Mouse (Mus musculus): ENCODE data around the gene Ckb. TPM values are rescaled to one million over a fixed set of nuclear protein-coding genes. Genes with fewer than 3 reads are reported as not detected.

Gene Ckb
- polyA plus RNA-seq, 1 experiment from 2014 or later, result 2,635 TPM

DNA sequence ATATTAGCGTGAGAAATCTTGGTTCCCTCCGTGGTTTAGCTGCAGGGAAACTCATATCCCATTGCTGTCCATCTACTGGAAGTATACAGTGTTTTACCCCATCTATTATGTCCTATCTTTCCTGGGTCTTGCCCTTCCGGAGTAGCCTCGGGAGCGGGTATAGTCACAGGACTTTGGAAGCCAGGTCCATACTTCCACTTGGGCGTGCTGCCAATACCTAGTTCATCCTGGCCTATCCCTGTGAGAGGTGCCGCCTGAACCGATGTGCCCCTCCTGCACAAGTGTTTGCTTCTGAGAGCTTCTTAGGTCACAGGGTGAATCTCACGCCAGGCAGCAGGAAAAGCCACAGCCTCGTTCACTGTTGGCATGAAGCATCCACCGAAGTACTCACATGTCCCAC lies 17.3 kb upstream of the Ckb start:
- H3K9ac ChIP-seq (replicated peaks), result no peak overlapping the region
- no peak overlapping the region for H3K27ac ChIP-seq (replicated peaks)
- no peak for ATAC-seq (ENCODE audit: low FRiP score, low read depth)
- 92% methylated on average over 11 of the region's 11 CpGs for WGBS
- H3K4me3 ChIP-seq, result no peak overlapping the region
- peaks cover 68% of the 10 kb centered on the region for H3K4me1 ChIP-seq
- H3K9me3 ChIP-seq, result no peaks in the 10 kb centered on the region
- H3K4me2 ChIP-seq (replicated peaks), result no peak overlapping the region
- H3K27me3 ChIP-seq, result no peaks in the 10 kb centered on the region
- H3K36me3 ChIP-seq, result peaks cover under 1% of the 10 kb centered on the region; the same call in 1 of the 2 replicates

DNA sequence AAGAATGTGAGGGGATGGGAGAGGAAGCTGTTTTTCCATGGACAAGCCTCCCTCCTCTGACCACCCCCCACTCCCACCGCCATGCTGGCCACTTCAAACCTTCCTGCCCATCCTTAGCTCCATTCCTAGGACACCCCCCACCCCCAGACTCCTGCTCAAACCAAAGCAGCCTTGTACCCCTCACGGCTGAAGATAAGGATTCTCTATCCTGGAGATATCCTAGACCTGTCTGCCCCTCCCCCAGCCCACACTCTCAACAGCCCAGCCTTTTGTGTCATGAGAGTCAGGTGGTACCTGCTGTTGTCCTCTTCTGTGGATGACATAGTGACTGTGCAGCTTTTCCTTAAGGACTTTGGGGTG lies 15.9 kb upstream of the Ckb start:
- H3K4me2 ChIP-seq (replicated peaks), result no peak overlapping the region
- no peaks in the 10 kb centered on the region for H3K27me3 ChIP-seq
- H3K4me3 ChIP-seq, result no peak overlapping the region
- H3K9me3 ChIP-seq, result no peaks in the 10 kb centered on the region
- 16% methylated on average over 2 of the region's 2 CpGs for WGBS
- ATAC-seq (ENCODE audit: low FRiP score, low read depth), result 0 out of 2 replicates have a peak, but pooled peaks have one; percentile 4
- peaks cover 54% of the 10 kb centered on the region for H3K4me1 ChIP-seq
- 0 out of 2 replicates have a peak overlapping the region, but pooled peaks have one; percentile 32 for H3K9ac ChIP-seq (replicated peaks)
- H3K27ac ChIP-seq (replicated peaks), result peak overlapping the region; percentile 87
- H3K36me3 ChIP-seq, result peaks cover 13% of the 10 kb centered on the region; the same call in 1 of the 2 replicates

DNA sequence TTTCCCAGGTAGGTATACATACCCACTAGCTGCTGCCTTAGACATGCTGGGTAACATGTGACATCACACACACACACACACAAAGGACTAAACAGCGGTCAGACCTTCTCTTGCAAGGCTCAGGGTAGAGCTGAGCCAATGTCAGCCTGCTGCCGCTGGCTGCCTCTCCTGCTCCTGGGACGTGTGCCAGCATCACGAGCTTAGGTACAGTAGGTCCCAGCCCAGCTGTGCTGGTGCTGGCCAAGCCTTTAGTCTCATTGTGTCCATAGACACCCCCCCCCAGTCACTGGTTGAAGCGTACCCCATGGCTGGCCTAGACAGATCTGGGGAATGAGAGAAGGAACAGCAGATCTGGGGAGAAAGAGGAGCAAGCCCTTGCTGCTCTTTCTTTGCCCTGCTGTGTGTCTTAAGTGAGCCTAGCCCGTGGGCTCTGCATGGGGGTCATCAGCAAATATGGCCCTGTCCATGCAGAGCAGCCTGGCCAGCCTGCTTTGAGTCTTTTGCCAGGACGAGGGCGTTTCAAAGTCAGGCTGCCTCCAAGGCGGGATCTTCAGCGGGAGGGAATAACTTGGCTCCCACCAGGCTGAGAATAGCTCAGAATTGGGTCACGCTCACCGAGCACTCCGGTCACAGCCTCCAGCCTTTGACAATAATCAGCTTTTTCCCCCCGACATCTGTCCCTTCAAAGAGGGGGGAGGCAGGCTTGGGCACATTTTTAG lies 15.4 kb upstream of the Ckb start:
- Histone ChIP-seq H3K9ac (replicated peaks) (0 out of 2 replicates have a peak overlapping the region, but pooled peaks have one; percentile 32), H3K27ac (replicated peaks) (peak overlapping the region; percentile 87), H3K27me3 (no peaks in the 10 kb centered on the region), H3K4me2 (replicated peaks) (0 out of 2 replicates have a peak overlapping the region, but pooled peaks have one; percentile 0), H3K9me3 (no peaks in the 10 kb centered on the region), H3K4me3 (no peak overlapping the region), H3K36me3 (peaks cover 18% of the 10 kb centered on the region), H3K4me1 (peaks cover 49% of the 10 kb centered on the region)
- 24% methylated on average over 14 of the region's 14 CpGs for WGBS
- ATAC-seq (ENCODE audit: low FRiP score, low read depth), result 0 out of 2 replicates have a peak, but pooled peaks have one; percentile 24

DNA sequence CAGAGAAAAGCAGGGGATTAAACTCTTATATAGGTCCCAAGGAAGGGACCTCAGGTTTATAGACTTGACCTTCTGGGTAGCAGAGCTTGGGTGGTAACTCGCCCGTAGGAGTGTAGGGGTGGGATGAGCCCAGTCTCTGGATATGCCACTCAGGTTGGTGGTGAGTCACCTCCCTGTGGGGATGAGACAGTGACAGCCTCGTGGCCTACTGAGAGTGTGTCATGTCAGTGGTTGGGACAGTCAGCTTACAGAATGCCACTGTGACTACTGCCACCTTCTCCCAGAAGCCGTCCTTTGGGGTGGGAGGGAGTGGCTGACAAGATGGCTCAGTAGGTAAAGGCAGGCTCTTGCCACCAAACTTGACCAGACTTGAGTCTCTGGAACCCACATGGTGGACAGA lies 14.3 kb upstream of the Ckb start:
- Histone ChIP-seq H3K27me3 (no peaks in the 10 kb centered on the region), H3K4me3 (no peak overlapping the region), H3K4me2 (replicated peaks) (no peak overlapping the region), H3K9me3 (no peaks in the 10 kb centered on the region), H3K27ac (replicated peaks) (peak overlapping the region; percentile 87), H3K36me3 (peaks cover 28% of the 10 kb centered on the region), H3K9ac (replicated peaks) (no peak overlapping the region), H3K4me1 (peaks cover 38% of the 10 kb centered on the region)
- 90% methylated on average over 4 of the region's 4 CpGs for WGBS
- no peak for ATAC-seq (ENCODE audit: low FRiP score, low read depth)

DNA sequence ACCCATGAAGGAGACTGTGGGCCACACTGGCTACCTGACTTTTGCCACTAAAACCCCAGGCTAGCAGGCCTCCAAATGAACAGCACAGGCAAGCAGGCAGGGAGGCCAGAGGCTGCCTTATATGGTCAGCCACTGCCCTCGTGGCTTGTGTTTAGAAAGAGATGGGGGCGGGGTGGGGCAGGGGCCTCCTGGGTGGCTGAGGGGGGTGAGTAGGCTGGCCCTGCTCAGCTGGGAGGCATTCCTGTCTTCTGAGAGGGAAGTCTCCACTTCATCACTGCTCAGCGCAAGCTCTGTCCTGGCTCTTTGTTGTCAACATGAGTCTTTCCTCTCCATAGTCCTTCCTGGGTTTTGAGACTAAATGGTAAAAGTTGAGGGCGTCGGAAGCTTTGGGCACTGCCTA lies 10.7 kb upstream of the Ckb start:
- ATAC-seq (ENCODE audit: low FRiP score, low read depth), result no peak
- Histone ChIP-seq H3K36me3 (peaks cover 37% of the 10 kb centered on the region), H3K4me3 (no peak overlapping the region), H3K9me3 (no peaks in the 10 kb centered on the region), H3K9ac (replicated peaks) (no peak overlapping the region; the same call in 1 of the 2 replicates), H3K27ac (replicated peaks) (no peak overlapping the region), H3K4me1 (peaks cover 28% of the 10 kb centered on the region), H3K4me2 (replicated peaks) (no peak overlapping the region), H3K27me3 (no peaks in the 10 kb centered on the region)
- 68% methylated on average over 5 of the region's 5 CpGs for WGBS

DNA sequence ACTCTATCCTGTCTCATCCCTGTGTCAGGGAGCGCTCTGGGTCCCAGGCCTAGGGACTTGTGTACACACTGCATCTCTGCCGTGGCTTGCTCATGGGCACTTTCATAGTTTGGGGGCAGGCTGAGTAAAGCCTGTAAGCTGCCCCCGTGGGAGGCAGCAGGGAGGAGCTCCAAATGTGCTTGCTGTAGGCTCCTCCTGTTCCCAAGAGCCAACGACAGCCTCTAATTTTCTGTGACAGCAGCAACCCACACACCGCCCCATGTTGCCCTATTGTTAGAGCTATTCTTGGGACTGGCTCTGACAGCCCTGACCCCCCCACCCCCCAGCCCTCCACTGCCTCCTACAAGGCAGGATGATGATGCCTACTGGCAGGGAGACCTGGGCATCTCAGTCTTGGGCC lies 9.9 kb upstream of the Ckb start:
- peaks cover 27% of the 10 kb centered on the region for H3K4me1 ChIP-seq
- no peak for ATAC-seq (ENCODE audit: low FRiP score, low read depth)
- H3K9me3 ChIP-seq, result no peaks in the 10 kb centered on the region
- peaks cover 37% of the 10 kb centered on the region for H3K36me3 ChIP-seq
- H3K9ac ChIP-seq (replicated peaks), result no peak overlapping the region
- no peak overlapping the region for H3K27ac ChIP-seq (replicated peaks)
- WGBS, result 80% methylated on average over 5 of the region's 5 CpGs
- H3K4me3 ChIP-seq, result no peak overlapping the region
- H3K27me3 ChIP-seq, result no peaks in the 10 kb centered on the region
- no peak overlapping the region for H3K4me2 ChIP-seq (replicated peaks)

DNA sequence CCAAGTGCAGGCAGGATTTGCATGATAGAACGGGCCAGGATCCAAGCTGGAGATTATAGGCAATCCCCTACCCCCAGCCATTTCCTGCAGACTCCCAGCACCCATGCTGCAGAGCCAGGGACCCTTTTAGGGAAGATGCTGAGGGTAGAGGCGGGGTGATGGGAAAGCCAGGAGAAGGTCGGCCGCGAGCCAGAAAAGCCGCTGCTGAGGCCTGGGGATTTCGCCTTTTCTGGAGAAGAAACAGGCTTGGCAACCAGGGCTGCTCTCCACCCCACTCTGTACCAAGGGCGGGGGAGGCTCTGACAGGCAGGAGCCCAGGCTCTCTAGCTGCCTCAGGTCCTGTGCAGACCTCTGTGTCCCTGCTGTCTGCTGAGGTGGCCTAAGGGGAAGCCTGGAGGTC lies 9.2 kb upstream of the Ckb start:
- peaks cover 37% of the 10 kb centered on the region for H3K36me3 ChIP-seq
- peaks cover 21% of the 10 kb centered on the region for H3K4me1 ChIP-seq
- no peaks in the 10 kb centered on the region for H3K9me3 ChIP-seq
- H3K4me2 ChIP-seq (replicated peaks), result no peak overlapping the region
- H3K27me3 ChIP-seq, result no peaks in the 10 kb centered on the region
- ATAC-seq (ENCODE audit: low FRiP score, low read depth), result no peak
- H3K9ac ChIP-seq (replicated peaks), result no peak overlapping the region
- 82% methylated on average over 8 of the region's 8 CpGs for WGBS
- no peak overlapping the region for H3K27ac ChIP-seq (replicated peaks)
- H3K4me3 ChIP-seq, result no peak overlapping the region

DNA sequence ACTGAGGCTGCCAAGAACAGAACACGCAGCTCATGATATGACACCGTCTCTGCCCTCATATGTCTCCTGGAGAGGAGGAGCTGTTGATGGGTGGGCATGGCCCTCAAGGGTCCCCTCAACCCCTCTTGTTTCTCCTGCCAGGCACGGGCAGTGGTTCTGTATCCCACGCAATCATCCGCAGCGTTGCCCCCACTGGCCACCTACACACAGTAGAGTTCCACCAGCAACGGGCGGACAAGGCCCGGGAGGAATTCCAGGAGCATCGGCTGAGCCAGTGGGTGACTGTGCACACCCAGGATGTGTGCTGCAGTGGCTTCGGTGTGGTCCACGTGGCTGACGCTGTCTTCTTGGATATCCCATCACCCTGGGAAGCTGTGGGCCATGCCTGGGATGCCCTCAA lies 8.5 kb upstream of the Ckb start:
- H3K36me3 ChIP-seq, result peaks cover 37% of the 10 kb centered on the region
- H3K9me3 ChIP-seq, result no peaks in the 10 kb centered on the region
- no peak overlapping the region for H3K4me3 ChIP-seq
- no peak for ATAC-seq (ENCODE audit: low FRiP score, low read depth)
- no peak overlapping the region for H3K27ac ChIP-seq (replicated peaks)
- H3K9ac ChIP-seq (replicated peaks), result no peak overlapping the region
- 95% methylated on average over 13 of the region's 13 CpGs for WGBS
- H3K4me2 ChIP-seq (replicated peaks), result no peak overlapping the region
- H3K27me3 ChIP-seq, result no peaks in the 10 kb centered on the region; the same call in 1 of the 2 replicates
- H3K4me1 ChIP-seq, result peaks cover 21% of the 10 kb centered on the region

DNA sequence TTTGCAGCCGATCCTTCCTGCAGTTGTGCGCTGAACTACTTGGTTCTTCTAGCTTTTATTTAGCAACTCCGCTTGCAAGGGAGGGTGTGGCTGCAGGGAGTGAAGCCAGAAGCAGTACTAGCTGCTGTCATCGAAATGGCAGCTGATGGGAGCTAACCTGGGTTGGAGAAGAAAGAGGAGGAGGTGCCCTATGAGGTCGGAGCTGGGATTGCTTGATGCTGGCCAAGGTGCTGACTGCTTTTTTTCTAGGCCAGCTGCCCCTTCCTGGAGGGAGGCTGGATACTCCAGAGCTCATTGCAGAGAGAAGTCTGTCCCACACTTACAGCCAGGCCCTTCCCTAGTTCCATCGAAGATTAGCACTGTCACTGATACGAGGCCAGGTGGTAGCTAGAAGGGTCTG lies 6.9 kb upstream of the Ckb start:
- Histone ChIP-seq H3K27ac (replicated peaks) (no peak overlapping the region), H3K4me3 (peak overlapping the region; percentile 92), H3K36me3 (peaks cover 33% of the 10 kb centered on the region), H3K27me3 (peaks cover 6% of the 10 kb centered on the region), H3K4me1 (peaks cover 21% of the 10 kb centered on the region), H3K9ac (replicated peaks) (peak overlapping the region; percentile 80; the same call in 1 of the 2 replicates), H3K9me3 (no peaks in the 10 kb centered on the region), H3K4me2 (replicated peaks) (peak overlapping the region; percentile 93)
- WGBS, result 59% methylated on average over 7 of the region's 7 CpGs
- no peak for ATAC-seq (ENCODE audit: low FRiP score, low read depth)

DNA sequence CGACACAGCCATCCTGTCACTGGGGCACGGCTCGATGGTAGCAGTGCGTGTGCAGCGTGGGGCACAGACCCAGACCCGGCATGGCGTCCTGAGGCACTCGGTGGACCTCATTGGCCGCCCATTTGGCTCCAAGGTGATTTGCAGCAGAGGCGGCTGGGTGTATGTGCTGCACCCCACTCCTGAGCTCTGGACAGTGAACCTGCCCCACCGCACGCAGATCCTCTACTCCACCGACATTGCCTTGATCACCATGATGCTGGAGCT lies 6.5 kb upstream of the Ckb start:
- H3K27ac ChIP-seq (replicated peaks), result no peak overlapping the region
- peak overlapping the region; percentile 92 for H3K4me3 ChIP-seq
- H3K4me1 ChIP-seq, result peaks cover 21% of the 10 kb centered on the region
- 6% methylated on average over 13 of the region's 13 CpGs for WGBS
- ATAC-seq (ENCODE audit: low FRiP score, low read depth), result no peak; the same call in 1 of the 2 replicates
- H3K27me3 ChIP-seq, result peaks cover 10% of the 10 kb centered on the region
- H3K9ac ChIP-seq (replicated peaks), result peak overlapping the region; percentile 80
- no peaks in the 10 kb centered on the region for H3K9me3 ChIP-seq
- H3K36me3 ChIP-seq, result peaks cover 29% of the 10 kb centered on the region
- H3K4me2 ChIP-seq (replicated peaks), result peak overlapping the region; percentile 93

DNA sequence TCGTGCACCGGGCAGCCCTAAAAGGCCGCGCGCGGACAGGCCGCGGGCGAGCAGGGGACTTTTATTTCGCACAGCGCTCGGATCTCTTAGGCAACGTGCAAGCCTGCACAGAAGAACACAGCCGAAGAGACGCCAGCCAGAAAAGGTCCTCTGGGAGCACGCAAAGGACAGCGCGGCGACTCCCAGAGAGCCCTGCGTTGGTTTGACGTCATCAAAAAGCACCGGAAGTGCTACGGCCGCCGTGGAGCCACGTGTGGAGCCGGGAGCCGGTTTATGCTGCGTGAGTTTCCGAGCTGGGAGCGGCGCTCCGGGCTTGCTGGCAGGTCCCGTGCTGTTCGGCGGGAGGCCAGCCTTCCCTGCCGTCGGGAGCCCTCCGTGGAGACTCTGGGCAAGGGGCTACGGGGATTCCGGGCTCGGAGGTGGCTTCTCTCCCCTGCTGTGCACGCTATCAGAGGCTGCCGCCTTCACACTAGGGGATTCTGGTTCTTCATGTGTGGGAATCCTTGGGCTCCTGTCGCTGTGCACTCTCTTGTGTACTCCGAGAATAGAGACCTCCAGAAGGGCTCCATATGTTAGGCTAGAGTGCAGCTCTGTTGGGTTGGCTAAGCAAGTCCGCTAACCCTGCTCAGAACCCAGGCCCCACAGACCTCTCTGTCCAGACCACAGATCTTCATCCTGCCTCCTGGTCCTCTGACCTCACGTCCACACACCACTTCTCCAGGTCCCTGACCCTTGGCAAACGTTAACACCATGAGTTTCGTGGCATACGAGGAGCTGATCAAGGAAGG lies 5.9 kb upstream of the Ckb start, which contains the start of gene Trmt61a:
TSS of gene Trmt61a (plus strand) at position 224 of the 788 bp plus-strand sequence.
- Histone ChIP-seq H3K9me3 (no peaks in the 10 kb centered on the region), H3K4me2 (replicated peaks) (peak within 1 kb of the TSS; percentile 93), H3K36me3 (peaks cover 24% of the 10 kb centered on the region), H3K27me3 (peaks cover 15% of the 10 kb centered on the region), H3K9ac (replicated peaks) (peak within 1 kb of the TSS; percentile 80), H3K4me1 (peaks cover 22% of the 10 kb centered on the region), H3K27ac (replicated peaks) (peak within 1 kb of the TSS; percentile 97), H3K4me3 (peak within 1 kb of the TSS; percentile 92)
- under 1% methylated on average over 51 of the region's 51 CpGs for WGBS
- peak; percentile 90 for ATAC-seq (ENCODE audit: low FRiP score, low read depth)

DNA sequence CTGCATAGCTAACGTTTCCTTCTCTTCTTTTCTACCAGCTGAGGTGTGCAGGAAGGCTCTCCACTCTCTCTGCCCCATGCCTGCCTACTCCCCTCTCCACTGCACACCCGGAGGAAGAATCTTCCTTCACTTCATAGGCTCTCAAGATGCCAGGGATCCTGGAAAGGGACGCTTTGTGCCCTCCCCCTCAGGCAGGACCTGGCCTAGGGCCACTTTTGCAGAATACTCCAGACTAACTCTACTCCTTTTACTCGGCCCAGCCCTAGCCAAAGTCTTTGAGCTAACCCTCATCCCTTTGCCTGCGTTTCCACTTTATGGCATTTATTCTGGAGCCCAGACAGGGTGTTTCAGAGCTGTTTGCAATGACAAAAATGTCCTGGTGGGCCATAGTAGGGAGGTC lies 5.3 kb upstream of the Ckb start:
- peak overlapping the region; percentile 92 for H3K4me3 ChIP-seq
- WGBS, result 17% methylated on average over 5 of the region's 5 CpGs
- no peak; the same call in 1 of the 2 replicates for ATAC-seq (ENCODE audit: low FRiP score, low read depth)
- H3K9ac ChIP-seq (replicated peaks), result peak overlapping the region; percentile 80
- peak overlapping the region; percentile 93 for H3K4me2 ChIP-seq (replicated peaks)
- peaks cover 18% of the 10 kb centered on the region for H3K36me3 ChIP-seq
- H3K4me1 ChIP-seq, result peaks cover 28% of the 10 kb centered on the region
- H3K9me3 ChIP-seq, result no peaks in the 10 kb centered on the region
- peaks cover 17% of the 10 kb centered on the region for H3K27me3 ChIP-seq
- H3K27ac ChIP-seq (replicated peaks), result peak overlapping the region; percentile 97
